Mouse (Mus musculus) thymus, postnatal 0 days (tissue): ENCODE measurements around the gene Apold1. TPM values are rescaled to one million over a fixed set of nuclear protein-coding genes. Genes with fewer than 3 reads are reported as not detected.

ENCODE experiments used
- DNase-seq: peaks from one replicate; pipeline ENCODE4 v3.0.0-alpha.2; 2015; ENCODE audit warnings: low spot score
- polyA plus RNA-seq: library from polyadenylated mRNA; unstranded; fragments of >200 nt; fragmentation: Nextera tagmentation; extraction: Ambion mirVana; gene quantifications from 2 replicates; pipeline ENCODE4 v1.2.1, GENCODE M21; 2015

Gene Apold1
- polyA plus RNA-seq, 1 experiment from 2014 or later: 4.4 TPM

- no peak for DNase-seq
Observed at GRCm38 (mm10) chr6:134972096-134972495, 9.4 kb upstream of the Apold1 start.

GRCm38 (mm10) chr6:134976628-134977027 lies 4.9 kb upstream of the Apold1 start:
- no peak for DNase-seq

DNA sequence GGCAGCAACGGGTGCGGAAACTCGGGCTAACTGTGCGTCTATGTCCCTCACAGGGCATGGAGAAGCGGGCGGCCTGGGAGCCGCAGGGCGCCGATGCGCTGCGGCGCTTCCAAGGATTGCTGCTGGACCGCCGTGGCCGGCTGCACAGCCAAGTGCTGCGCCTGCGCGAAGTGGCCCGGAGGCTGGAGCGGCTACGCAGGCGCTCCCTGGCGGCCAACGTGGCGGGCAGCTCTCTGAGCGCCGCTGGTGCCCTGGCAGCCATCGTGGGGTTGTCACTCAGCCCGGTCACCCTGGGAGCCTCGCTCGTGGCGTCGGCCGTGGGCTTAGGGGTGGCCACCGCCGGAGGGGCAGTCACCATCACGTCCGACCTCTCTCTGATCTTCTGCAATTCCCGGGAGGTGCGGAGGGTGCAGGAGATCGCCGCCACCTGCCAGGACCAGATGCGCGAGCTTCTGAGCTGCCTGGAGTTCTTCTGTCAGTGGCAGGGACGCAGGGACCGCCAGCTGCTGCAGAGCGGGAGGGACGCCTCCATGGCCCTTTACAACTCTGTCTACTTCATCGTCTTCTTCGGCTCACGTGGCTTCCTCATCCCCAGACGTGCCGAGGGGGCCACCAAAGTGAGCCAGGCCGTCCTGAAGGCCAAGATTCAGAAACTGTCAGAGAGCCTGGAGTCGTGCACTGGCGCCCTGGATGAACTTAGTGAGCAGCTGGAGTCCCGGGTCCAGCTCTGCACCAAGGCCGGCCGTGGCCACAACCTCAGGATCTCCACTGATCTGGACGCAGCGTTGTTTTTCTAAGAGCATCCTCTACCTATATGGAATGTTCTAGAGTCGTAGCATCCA lies 2.2 kb downstream of the Apold1 start:
- DNase-seq: peak; percentile 81

- DNase-seq: peak; percentile 24
Observed at GRCm38 (mm10) chr6:134984748-134985147, 3.2 kb downstream of the Apold1 start.

DNA sequence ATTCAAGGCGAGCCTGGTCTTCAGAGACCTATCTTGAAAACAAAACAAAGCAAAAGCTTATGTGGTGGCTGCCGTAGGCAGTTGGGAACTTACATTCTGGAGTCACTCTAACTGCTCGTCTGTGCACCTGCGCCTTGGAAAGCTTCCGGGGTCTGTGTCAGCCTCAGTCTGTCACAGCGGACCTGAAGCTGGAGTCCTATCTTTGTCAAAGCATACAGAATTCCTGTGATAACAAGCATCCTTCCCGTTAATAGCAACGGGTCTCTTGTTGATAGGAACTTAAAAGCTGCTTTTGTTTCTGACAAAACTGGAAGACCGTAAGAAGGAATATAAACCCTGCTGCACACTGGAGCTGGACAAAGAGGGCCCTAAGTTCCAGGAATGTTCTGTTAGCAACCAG lies 6.9 kb downstream of the Apold1 start:
- no peak for DNase-seq

DNA sequence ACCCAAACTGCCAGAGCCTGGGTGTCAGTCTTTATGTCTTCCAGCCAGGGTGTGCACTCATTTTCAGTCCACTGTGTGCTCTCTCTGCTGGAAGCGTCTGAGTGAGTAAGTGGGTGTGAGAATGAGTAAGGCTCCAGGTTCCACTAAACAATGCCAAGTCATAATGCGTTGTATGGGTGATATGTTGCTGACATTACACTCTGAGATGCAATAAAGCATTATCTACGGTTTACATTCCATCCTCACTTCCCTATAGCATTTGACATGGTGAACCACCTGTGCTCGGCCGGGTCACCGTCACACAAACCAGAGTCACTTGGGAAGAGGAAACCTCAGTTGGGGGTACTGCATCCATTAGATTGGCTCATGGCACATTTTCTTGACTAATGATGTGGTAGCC lies 9.2 kb downstream of the Apold1 start:
- DNase-seq: no peak

DNA sequence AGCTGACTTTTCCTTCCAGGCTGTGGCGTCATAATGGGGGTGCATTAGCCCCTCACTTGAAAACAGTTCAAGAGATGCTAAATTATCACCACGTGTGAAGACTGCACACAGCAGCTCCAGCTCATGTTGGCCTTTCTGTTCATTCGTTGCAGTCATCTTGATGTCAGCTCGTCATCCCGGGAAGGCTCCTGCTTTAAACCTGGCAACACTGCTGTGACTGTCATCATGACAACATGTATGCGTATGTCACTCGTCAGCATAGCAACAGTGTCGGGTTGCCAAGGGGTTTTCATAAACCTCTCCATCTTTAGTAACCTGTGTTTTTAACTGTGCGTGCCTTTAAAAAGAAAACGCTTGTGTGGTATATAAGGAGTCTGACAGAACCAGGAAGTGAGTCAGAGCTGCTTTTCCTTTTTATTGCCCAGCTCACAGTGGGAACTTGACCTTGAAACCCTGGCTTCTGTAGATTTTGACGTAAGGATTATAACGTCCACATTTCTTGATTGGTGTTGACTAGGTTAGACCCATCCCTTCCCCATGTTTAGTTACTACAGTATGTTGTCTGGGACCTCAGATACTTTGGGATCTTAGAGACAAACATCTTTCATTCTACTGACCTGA lies 12.6 kb downstream of the Apold1 start:
- DNase-seq: no peak

DNA sequence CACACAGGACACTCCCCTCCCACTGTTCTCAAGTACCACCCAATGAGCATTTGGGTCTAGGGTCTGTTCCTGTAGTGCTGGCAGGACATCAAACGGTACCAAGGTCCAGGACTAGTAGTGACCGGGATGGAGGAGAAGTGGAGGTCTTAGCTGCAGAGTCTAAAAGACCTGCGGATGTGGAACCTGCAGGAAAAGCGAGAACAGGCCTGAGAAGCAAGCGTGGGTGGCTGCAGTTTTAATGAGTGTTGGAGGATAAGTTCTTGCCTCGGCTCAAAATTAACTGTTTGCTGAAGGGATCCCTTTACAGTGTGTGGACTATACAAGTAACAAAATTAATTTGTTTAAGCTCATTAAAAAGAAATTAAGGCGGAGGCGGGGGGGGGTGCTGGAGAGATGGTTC lies 13.5 kb downstream of the Apold1 start:
- DNase-seq: no peak

DNA sequence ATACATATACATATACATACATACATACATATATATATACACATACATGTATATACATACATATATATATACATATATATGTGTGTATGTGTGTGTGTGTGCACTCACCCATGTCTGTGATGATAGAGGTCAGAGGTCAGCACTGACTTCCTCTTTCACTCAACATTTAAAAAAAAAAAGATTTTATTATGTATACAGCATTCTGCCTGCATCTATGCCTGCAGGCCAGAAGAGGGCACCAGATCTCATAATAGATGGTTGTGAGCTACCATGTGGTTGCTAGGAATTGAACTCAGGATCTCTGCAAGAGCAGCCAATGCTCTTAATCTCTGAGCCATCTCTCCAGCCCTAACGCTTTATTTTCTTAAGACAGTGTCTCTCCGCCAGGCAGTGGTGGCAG lies 15.4 kb downstream of the Apold1 start:
- peak; percentile 50 for DNase-seq

GRCm38 (mm10) chr6:134998076-134998475 lies 16.6 kb downstream of the Apold1 start:
- DNase-seq: no peak

- DNase-seq: no peak
Observed at GRCm38 (mm10) chr6:134998781-134999180, 17.3 kb downstream of the Apold1 start.

DNA sequence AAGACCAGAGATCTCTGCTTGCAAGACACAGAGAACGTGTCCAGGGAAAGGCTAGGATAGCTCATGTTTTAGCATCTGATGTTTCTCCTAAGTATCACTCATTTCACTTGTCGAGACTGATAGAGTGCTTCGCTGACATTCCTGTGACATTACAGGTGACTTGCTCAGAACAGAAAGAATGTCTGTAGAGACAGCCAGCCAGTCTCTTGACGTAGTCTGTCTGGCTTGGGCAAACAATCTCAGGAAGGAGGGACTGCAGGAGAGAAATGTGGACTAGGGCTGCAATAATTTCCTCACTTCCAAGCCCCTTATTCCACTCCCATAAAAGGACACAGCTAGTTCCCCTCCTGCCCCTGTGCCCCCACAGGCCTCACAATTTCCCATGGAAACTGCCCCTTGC lies 18.8 kb downstream of the Apold1 start:
- DNase-seq: no peak

DNA sequence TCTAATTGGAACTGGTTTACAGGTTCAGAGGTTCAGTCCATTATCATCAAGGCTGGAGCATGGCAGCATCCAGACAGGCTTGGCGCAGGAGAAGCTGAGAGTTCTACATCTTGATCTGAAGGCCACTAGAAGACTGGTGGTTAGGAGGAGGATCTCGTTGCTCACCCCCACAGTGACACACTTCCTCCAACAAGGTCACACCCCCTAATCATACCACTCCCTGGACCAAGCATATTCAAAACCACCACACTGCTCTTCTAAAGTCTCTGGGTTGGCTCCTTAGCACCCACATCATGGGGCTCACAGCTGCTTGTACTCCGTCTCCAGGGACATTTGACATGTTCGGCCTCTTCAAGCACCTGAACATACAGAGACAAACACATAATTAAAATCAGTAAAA lies 20.5 kb downstream of the Apold1 start:
- DNase-seq: no peak

- DNase-seq: no peak
Observed at GRCm38 (mm10) chr6:135006372-135006771, 24.9 kb downstream of the Apold1 start.

- peak; percentile 95 for DNase-seq
Observed at GRCm38 (mm10) chr6:135011048-135011733, 29.7 kb downstream of the Apold1 start, which contains the start of gene Ddx47. Gene Ddx47, plus strand, starts transcription at chr6:135011612.

DNA sequence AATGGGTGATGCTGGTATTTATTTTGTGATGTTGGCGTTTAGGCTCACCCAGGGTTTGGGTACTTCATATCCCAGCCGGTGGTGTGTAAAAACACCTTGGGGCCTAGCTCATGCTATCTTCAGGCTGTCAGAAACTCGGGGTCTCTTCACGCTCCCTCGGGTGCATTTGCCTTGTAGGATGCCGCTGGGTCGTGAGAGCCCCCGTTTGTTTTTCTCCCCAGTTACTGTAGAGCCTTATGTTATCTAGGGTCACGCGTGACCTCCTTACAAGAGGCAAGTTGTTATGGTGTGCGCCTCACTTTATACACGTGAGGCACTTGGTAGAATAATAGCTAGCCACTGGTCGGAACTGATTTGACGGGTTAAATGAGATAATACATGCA lies 30.2 kb downstream of the Apold1 start:
- peak; percentile 8 for DNase-seq

DNA sequence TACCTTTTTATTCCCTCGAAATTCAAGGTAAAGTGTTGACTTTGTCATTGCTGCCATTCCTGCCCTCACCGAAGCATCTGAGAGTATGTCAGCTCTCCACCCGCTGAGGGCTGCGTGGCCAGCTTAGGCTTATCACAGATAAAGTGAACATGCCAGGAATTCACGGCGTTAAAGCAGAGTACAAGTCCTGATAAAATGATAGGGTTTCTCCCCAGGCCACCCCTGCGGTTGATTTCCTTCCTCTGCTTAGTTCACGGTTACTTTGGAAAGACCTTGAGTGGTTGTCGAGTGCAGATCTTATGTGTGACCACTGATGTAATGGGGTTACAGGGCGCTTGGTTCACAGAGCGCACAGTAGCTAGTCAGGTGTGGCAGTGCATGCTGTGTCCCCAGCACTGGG lies 35.7 kb downstream of the Apold1 start:
- DNase-seq: no peak

DNA sequence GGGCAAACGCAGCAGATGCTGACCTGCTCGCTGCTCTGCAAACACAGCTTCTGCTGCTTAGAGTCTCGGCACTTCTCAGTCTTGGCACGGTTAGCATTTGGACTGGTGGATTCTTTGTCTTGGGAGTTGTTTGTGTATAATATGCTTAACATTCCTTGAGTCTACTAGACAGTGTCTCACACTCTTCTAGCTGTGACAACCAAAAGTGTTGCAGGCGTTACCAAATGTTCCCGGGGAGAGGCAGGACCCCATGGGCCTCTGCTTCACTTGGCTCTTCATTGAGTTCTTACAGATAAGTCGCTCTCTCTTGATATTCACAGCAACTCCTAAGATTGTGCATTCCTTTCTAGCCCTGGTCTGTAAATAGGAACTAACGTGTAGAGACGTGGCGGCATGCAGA lies 38.0 kb downstream of the Apold1 start:
- DNase-seq: no peak

DNA sequence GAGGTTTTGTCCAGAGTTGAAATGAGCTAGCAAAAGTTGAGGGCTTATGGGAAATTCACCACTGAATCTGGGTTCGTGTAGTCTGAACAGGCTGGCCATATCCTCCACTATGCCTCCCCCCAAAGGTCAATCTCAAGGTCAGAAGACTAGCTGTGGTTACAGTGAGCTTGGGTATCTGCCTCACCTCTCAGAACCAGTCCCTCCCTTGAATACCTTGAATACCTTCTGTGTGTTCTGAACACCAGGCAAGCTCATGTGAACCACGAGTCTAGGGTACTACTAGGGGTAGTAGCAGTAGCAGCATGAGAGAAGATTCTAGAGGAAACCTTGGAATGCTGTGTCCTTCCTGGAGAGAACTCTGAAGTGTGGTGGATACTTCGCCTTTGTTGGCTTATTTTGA lies 40.1 kb downstream of the Apold1 start:
- DNase-seq: no peak

DNA sequence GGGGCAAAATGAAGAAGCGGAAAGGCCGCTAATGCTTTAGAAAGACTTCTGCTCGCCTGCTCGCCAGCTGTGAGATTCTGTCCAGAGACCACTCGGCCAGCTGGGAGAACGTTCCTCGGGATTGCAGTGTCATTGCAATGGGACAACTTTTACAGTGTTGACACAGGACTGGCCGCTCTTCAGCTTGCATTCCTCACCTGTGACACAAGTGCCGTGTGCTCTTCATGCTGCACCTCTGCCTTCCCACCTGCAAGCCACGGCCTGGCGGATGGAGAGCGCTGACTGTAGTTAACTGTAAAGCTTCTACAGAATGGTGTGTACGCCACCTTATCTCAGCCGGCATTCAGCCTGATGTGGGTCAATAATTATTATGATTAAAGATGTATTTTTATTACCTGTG lies 41.9 kb downstream of the Apold1 start:
- DNase-seq: no peak

DNA sequence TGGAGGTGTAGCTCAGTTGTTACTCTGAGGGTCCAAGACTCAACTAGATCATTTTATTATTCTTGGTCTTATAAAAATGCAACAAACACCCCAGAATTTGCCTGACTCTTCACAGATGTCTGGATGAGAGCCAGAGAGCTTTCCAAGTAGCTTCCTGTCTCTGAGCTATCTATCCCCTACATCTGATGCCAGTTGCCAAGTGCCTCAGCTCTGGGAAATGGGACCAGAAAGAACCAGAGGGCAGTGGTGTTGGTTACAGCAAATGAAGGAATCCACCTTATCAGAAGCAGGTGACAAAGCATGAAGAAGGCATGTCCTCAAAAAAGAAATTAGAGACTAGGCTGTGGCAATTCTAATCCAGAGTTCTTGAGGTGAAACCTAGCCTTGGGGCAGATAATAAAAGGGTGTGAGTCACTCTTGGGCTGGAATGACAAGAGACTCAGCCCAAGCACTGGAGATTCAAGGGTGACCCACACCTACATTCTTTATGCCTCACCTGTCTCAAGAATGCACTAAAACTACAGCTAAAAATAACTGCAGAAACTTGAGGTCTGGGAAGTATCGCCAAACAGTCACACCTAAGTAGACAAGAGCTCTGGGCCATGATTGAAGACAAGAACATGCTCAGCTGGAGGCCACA lies 43.4 kb downstream of the Apold1 start:
- DNase-seq: no peak

DNA sequence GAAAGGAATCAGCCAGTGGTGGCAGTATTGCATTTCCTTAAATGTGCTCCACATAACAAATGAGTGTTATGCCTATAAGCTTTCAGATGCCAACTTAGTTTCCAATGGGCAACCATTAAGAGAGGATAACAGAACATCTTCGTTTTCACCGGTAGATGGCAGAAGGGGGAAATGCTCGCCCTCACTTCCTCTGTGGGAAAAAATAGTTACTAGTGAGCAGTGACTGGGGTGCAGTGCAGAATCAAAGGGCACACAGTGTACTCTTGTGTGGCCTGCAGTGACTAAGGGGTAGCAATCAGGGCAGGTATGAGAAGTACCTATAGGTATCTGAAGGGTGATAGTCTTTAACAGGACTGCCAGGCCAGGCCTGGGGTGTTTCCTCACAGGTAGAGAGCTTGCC lies 44.7 kb downstream of the Apold1 start:
- DNase-seq: peak; percentile 58
